Mouse (Mus musculus) small intestine, adult 2 months (tissue): ENCODE data around the gene Gm10337.

Source experiments
- CTCF ChIP-seq: fragments of 200-500 bp; IDR thresholded peaks from 2 replicates; pipeline ENCODE4 v1.5.1; 2012; ENCODE audit warnings: low read depth, mild to moderate bottlenecking, control low read depth, inconsistent platforms, low read length, moderate library complexity, mixed read lengths; ENCODE audit not compliant: insufficient replicate concordance, insufficient read length; ENCODE audit errors: extremely low read depth
- POLR2A ChIP-seq: fragments of 200-500 bp; IDR thresholded peaks from 2 replicates; pipeline ENCODE4 v1.6.1; 2012; ENCODE audit warnings: low read depth, mild to moderate bottlenecking, control low read depth, inconsistent platforms, low read length, moderate library complexity

- TF ChIP-seq POLR2A (no peak), CTCF (no peak)
Measured at GRCm38 (mm10) chr15:102461430-102462075, 42.0 kb upstream of the Gm10337 start.
